Mouse (Mus musculus) lung, postnatal 0 days (tissue): ENCODE measurements around the gene Hist1h1e.

Source experiments
- CTCF ChIP-seq: IDR thresholded peaks from 2 replicates; pipeline ENCODE4 v1.5.1; 2016; ENCODE audit warnings: antibody characterized with exemption, mild to moderate bottlenecking
- EP300 ChIP-seq: IDR thresholded peaks from 2 replicates; pipeline ENCODE4 v1.6.1; 2016; ENCODE audit warnings: antibody characterized with exemption, mild to moderate bottlenecking, control low read depth

- TF ChIP-seq CTCF (no peak), EP300 (no peak)
These were observed 12.0 kb downstream of the Hist1h1e start for GRCm38 (mm10) chr13:23610393-23610792.
